Mouse (Mus musculus): ENCODE measurements around the gene Nkain4.

The Nkain4 gene

DNA sequence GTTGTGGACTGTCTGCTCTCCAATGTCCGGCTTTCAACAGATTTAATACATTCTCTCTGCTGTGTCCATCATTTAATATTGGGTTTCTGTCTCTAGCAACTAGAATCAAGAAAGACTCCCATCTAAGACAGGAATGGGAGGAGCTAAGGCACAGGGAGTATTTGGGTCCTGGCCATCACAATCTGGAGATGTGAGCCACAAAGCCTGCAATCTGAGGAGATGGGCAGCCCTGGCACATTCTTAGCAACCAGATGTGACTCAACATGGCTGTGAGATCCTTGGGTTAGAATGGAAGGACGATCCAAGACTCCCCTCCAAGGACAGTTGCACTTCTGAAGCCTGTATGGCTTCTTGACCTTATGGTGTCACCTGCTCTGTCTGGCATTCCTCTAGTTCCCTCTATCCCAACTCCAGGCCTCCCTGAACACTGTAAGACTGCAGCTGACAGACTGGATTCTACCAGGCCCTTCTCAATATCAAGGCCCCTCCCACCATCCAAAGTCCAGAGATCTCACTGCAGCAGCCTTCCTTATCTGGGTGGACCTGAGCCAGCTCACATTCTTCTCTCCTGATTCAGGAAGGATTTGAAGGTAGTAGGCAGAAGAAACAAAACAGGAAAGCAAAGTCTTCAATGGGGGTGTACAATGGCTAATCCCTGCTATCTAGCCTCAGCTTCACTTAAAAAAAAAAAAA is 8.3 kb upstream of the Nkain4 start:
- in situ Hi-C loops (cut with MboI; ENCODE audit: low pct_unique_long_range_greater_than_20kb in 1 of 2, low sequenced_read_pairs in 2 of 2, unreplicated experiment in 1 of 2): loop anchor here (5.0 kb wide), 2 partner anchors 35 to 40 kb away; partner anchors contain the start of genes Birc7 (in 1 of the 2) and Ythdf1 (in 1 of the 2)

DNA sequence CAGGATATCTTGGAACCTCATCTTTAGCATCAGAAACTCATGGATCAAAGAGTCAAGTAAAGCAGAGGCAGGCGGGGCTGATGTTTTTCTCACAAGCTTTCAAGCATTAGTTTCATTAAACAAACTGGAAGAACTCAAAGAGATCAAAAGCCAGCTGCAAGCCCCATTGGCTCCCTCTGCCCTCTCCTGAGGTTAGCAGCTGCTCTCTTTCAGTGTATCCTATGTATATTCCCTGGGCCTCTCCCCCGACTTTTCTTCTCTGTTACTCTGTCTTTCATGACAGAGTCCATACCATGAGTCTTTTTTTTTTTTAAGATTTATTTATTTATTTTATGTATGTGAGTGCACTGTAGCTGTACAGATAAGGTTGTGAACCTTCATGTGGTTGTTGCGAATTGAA is 5.7 kb upstream of the Nkain4 start:
- in situ Hi-C loops (cut with MboI; ENCODE audit: low pct_unique_long_range_greater_than_20kb in 1 of 2, low sequenced_read_pairs in 2 of 2, unreplicated experiment in 1 of 2): loop anchor here (5.0 kb wide), 2 partner anchors 33 to 38 kb away; partner anchors contain the start of genes Birc7 (in 1 of the 2) and Ythdf1 (in 1 of the 2)

DNA sequence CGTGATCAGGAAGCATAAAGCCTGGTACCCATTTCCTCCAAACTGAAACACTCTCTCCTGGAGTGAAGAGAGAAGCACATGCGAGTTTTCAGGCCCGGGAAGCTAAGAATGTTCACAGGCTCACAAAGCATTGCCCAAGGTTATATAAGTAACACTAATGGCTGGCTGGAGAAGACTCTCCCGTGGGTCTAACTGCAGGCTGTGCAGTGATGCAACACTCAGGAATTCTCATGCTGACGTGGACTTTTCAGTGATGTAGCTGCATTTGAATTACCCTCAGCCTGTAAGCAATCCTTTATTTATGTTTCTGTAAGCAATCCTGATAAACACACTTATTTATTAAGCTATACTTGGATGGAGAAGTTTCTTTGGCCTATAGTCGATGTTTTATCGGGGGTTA is 5.1 kb upstream of the Nkain4 start:
- in situ Hi-C loops (cut with MboI; ENCODE audit: low pct_unique_long_range_greater_than_20kb in 1 of 2, low sequenced_read_pairs in 2 of 2, unreplicated experiment in 1 of 2): loop anchor here (5.0 kb wide), 2 partner anchors 32 to 37 kb away; partner anchors contain the start of genes Birc7 (in 1 of the 2) and Ythdf1 (in 1 of the 2)

DNA sequence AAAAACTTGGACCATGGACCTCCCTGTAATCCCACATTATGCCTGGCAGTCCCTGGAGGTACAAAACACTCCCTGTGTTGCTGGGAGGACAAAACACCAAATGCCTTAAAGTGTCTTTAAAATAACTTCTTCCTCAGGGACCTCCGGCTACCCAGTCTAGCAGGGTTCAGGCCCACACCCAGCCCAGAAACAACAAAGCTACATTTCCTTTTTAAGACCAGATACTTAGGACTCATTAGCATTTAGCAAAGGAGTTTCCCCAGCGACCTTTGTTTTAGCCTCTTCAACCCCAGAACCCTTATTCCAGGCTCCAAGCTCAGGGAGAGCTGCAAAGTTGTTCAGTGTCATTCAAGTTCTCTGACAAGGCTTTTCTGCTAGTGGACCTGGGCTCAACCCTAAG is 861 bp downstream of the Nkain4 start:
- in situ Hi-C loops (cut with MboI; ENCODE audit: low pct_unique_long_range_greater_than_20kb in 1 of 2, low sequenced_read_pairs in 2 of 2, unreplicated experiment in 1 of 2): no loop called here

DNA sequence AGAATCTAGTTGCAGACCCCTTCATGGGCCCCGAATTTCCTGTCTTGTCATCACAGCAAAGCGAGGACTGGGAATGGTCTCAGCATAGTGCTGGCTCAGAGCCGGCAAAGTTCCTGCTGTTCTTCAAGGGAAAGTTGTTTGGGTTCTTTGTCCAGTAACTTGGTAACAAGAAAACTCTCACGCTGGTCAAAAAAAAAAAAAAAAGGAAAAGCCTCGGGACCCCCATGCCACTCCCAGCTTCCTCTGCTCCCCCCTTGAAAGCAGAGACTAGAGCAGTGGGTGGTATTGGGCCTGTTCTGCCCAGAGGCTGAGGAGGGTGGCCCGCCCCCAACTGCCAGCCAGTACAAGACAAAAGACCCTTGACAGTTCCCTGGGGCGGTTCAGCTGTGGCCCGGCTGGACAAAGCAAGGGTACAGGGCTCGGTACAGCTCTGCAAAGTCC is 1.7 kb downstream of the Nkain4 start:
- in situ Hi-C loops (cut with MboI; ENCODE audit: low pct_unique_long_range_greater_than_20kb in 1 of 2, low sequenced_read_pairs in 2 of 2, unreplicated experiment in 1 of 2): no loop called here

DNA sequence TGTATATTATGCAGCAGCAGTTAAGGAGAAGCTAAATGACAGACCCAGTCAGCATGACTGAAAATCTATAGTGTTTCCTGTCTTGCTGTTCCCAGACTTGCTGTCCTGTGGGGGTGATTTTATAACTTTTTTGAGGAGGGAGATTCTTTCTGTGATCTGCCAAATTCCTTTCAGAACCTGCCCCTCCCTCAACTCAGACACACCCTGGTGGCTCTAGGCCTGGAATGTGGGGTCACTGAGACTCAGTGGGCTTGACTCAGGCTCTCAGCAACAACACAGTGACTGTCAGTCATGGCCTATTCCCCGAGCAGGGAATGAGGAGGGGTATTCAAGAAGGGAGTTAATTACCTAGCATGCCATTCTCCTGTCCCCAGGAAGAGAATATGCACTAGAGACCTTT is 4.6 kb downstream of the Nkain4 start:
- in situ Hi-C loops (cut with MboI; ENCODE audit: low pct_unique_long_range_greater_than_20kb in 1 of 2, low sequenced_read_pairs in 2 of 2, unreplicated experiment in 1 of 2): no loop called here

DNA sequence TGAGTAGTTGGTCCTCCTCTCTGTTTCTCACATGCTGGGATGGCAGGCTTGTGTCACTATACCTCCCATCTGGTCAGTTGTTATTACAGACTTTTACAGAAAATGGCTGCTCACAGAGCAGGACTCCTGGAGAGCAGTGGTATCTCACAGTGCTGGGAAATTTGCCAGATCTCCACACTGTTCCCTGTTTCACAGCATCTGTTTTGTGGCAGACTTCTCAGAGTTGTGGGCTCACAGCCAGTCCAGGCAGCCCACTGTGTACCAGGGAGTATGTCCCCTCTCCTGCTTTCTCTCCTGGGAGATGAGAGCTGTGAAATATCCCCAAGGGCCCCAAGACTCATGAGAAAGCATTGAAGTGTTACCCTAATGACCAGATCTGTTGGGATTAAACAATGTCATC is 12.6 kb downstream of the Nkain4 start:
- in situ Hi-C loops (cut with MboI; ENCODE audit: low pct_unique_long_range_greater_than_20kb in 1 of 2, low sequenced_read_pairs in 2 of 2, unreplicated experiment in 1 of 2): no loop called here

DNA sequence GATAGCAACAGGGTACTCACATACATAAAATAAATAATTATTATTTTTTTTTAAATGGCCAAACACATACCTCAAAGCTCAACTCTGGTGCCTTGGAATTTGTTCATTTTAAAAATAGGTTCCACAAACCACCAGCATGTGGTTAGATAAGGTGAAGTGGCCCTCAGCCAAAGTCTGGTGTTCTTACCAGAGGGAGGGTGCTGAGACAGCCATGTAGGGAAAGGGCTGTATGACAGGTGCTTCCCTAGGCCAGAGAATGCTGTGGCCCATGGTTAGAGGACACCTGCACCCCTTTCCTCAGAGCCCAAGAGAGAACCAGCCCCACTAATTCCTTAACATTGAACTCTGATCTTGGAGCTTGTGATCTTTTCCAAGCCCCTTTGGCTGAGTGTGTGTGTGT is 14.3 kb downstream of the Nkain4 start:
- in situ Hi-C loops (cut with MboI; ENCODE audit: low pct_unique_long_range_greater_than_20kb in 1 of 2, low sequenced_read_pairs in 2 of 2, unreplicated experiment in 1 of 2): no loop called here

DNA sequence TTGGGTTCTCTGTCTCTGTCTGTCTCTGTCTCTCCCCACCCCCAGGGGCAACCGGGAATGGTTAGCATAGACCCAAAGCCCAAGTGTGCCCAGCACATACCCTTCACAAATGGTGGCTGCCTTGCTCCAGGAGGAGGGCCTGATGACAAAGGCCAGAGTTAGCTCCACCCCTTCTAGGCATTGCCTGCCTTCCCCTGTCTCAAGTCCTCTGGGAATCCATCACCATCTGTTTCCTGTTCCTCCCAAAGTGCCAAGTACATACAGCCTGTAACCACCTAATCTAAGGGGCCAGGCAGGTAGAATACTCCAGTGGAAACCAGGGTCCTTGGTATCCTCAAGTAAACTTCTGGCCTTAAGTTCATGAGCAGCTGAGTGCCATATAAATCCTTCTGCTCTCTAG is 22.1 kb downstream of the Nkain4 start:
- in situ Hi-C loops (cut with MboI; ENCODE audit: low pct_unique_long_range_greater_than_20kb in 1 of 2, low sequenced_read_pairs in 2 of 2, unreplicated experiment in 1 of 2): no loop called here

DNA sequence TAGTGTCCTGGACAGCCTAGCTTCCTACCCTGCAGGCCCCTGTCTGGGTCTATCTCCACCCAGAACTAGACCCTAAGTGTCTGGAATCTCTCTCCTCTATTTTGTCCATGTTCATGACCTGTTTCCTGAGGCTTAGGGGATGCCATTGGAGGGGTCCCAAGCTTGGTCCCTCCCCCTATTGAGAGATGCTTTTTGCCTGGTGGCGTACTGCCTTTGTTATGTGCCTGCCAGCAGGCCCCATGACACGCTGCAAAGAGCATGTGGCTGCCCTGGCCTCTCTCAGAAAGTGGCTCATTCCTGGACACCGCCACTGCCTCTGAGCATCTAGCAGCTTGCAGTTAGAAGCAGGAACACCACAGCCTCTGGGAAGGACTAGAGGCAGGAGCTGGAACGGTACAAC is 25.8 kb downstream of the Nkain4 start, which contains the start of gene Birc7:
Gene Birc7, plus strand, starts transcription at position 301 of the 400 bp plus-strand sequence.
- in situ Hi-C loops (cut with MboI; ENCODE audit: low pct_unique_long_range_greater_than_20kb in 1 of 2, low sequenced_read_pairs in 2 of 2, unreplicated experiment in 1 of 2): loop anchor here in 1 of 2 experiments (5.0 kb wide), 1 partner anchor 34 kb away; no protein-coding TSS in a partner anchor

DNA sequence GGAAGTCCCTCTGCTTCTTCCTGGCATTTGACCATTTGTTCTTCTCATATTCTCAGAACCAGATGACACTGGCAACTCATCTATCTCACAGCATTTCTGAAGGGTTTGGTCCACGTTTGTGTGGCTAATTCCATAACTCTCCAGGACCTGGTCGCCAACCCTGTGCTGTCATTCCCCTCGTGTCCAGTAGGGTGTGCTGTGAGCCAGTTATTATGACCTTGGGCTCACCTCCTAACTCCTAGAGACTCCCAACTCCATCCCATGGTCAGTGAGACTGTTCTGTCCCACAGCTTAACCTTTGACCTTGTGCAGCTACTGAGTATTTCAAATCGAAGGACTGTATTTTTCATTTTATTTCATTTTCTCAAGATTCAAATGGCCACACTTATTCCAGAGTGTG is 29.3 kb downstream of the Nkain4 start:
- in situ Hi-C loops (cut with MboI; ENCODE audit: low pct_unique_long_range_greater_than_20kb in 1 of 2, low sequenced_read_pairs in 2 of 2, unreplicated experiment in 1 of 2): loop anchor here in 1 of 2 experiments (5.0 kb wide), 1 partner anchor 37 kb away; no protein-coding TSS in a partner anchor

DNA sequence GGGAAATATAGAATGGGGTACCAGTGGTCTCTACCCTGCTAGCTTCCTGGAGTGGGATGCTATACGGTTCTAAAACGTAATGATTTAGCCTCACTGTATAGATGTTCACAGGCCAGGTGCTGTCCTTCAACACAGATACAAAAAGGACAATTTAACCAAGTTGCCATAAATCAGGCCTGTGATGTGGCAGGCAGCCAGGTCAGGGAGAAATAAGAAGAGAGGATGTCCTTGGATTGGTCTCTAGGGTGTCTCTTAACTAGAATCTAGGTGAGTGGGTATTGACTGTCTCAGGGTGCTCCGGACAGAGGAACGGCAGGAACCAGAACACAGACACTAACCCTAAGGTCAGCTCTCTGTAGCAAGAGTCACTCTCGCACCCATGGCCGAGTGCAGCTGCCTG is 31.8 kb downstream of the Nkain4 start:
- in situ Hi-C loops (cut with MboI; ENCODE audit: low pct_unique_long_range_greater_than_20kb in 1 of 2, low sequenced_read_pairs in 2 of 2, unreplicated experiment in 1 of 2): loop anchor here in 1 of 2 experiments (5.0 kb wide), 1 partner anchor 40 kb away; no protein-coding TSS in a partner anchor

DNA sequence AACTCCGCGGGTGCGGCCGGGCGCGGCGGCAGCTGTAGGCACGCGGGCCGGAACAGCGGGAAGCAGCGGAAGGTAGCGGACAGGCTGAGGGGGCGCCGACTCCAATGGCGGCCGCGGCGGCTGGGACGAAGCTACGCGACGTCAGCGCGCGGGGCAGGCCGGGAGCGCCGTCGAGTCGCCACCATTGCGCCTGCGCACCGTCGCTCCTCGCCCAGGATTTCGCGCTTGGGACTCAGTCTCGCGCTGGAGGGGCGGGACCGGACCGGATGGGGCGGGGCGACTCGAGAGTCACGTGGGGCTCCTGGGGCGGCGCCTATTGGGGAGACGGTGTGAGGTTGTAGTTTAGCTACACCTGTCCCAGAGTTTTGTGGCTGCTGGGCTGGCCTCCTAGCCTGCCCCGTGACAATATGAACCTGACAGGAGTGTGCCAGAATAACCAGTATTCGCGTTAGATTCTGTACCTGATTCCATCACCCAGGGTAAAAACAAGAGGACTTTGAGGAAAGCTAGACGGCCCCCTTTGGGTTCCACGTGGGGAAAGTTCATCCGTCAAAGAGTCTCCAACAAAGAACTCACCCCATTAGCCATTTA is 33.6 kb downstream of the Nkain4 start, which contains the start of gene Ythdf1:
Gene Ythdf1, minus strand, starts transcription at position 140 of the 591 bp plus-strand sequence.
- in situ Hi-C loops (cut with MboI; ENCODE audit: low pct_unique_long_range_greater_than_20kb in 1 of 2, low sequenced_read_pairs in 2 of 2, unreplicated experiment in 1 of 2): loop anchor here in 1 of 2 experiments (5.0 kb wide), 1 partner anchor 41 kb away; no protein-coding TSS in a partner anchor

DNA sequence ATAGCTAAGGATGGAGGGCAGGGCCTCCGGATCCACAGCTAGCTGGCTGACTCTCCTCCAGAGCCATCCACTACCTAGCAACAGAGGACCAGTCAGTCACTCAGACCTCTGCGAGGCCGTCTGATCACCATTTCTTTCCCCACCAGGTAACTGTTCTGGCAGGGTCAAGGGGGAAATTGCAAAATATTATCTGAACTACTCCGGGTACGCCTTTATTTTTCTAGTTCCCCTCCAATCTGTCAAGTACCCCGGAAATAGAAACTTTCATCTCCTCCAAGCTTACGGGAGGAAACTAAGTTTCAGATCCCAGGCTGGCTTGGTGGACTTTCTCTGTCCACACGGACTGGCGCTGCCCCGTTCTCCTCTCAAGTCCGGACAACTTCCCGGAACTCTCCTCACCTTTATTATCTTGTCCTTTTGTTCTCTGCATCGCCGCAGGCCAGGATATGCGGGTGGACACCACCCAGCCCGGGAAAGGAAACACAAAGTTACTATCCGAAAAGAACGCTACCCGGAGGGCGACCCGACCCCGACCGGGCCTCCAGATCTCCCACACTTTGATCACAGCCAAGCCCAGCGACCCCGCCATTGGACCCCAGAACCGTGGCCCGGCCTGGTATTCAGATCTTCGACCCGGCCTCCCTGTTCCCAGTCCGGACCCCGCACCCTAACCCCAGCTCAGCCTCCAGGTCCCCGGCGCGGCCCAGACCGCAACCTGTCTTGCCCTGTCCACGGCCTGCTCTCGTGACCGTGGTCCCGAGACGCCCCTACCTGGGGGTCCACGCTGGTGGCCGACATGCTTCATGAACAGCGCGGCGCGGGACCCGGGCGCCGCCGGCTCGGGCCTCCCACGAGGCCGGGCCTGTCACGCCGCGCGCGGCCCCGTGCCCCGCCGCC is 34.3 kb downstream of the Nkain4 start:
- in situ Hi-C loops (cut with MboI; ENCODE audit: low pct_unique_long_range_greater_than_20kb in 1 of 2, low sequenced_read_pairs in 2 of 2, unreplicated experiment in 1 of 2): loop anchor here in 1 of 2 experiments (5.0 kb wide), 1 partner anchor 42 kb away; no protein-coding TSS in a partner anchor

DNA sequence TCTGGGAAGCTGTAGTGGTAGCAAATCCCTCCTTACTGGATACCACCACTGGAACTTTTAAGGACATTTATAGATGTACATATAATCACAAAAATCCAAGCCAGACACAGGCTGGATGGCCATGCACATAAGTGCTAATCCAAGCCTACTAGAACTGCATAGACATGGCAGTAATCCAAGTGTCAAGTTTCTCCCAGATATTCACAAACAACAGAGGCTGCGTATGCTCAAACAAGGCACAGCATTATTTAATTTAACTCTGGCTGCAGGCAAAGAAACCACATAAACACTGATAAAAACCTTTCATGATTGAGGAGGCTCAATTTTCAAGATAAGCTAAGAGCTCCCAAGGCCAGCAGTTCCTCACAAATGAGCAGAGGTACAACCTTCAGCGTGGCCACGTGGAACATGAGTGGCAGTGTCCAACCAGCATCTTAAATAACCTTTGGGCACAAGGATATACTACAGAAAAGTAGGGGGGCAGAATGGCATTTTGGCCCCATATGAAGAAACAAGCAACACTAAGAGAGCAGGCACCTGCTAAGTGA is 38.5 kb downstream of the Nkain4 start:
- in situ Hi-C loops (cut with MboI; ENCODE audit: low pct_unique_long_range_greater_than_20kb in 1 of 2, low sequenced_read_pairs in 2 of 2, unreplicated experiment in 1 of 2): no loop called here

DNA sequence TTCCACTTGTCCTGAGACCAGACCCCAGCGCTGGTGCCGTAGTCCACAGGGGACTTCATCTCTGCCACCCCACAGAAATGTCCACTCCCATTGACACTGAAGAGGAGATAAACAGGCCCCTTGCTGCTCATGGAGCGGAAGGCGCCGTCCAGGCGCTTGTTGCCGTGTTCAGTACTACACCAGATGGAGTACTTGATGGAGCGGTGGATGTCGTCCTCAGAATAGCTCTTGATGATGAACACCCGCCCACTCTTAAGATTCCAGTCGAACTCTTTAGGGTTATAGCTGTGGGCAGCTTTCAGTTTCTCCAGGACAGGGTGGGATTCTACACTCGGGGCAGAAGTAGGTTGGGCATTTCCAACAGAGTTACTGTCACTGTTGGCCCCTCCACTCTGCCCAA is 43.6 kb downstream of the Nkain4 start:
- in situ Hi-C loops (cut with MboI; ENCODE audit: low pct_unique_long_range_greater_than_20kb in 1 of 2, low sequenced_read_pairs in 2 of 2, unreplicated experiment in 1 of 2): no loop called here

DNA sequence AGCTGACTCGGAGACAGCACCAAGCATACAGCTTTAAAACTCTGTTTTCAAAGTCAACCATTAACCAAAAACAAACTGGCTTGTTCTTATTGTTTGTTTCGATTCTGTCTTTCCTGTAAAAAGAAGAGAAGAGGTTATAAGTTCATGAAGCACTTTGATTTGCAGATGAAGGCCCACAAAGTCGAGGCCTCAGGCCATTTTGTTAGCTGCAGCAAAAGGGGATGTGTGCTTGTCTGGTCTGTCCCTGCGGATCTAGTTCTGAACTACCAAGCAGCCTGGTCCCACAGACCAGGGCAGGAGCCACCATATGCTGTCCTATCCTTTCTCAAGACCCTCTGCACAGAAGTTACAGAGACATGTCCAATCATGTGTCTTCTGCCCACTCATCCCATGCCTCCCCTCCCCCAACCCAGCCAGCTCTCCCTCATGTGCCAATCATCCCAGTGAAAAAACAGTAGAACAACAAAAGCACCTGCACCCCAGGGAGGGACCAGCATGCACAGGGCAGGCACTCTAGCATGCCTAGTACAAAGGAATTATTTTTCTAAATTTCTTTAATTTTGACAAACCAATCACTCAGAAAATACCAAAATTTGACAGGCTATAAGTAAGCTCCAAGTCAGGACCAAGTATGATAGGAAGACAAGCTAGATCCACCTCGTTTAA is 48.8 kb downstream of the Nkain4 start:
- in situ Hi-C loops (cut with MboI; ENCODE audit: low pct_unique_long_range_greater_than_20kb in 1 of 2, low sequenced_read_pairs in 2 of 2, unreplicated experiment in 1 of 2): no loop called here
